Mouse (Mus musculus): ENCODE measurements around the gene Tomm40. TPM values are rescaled to one million over a fixed set of nuclear protein-coding genes. Genes with fewer than 3 reads are reported as not detected.

Gene Tomm40
- polyA plus RNA-seq, 1 experiment from 2014 or later, result 98.0 TPM

DNA sequence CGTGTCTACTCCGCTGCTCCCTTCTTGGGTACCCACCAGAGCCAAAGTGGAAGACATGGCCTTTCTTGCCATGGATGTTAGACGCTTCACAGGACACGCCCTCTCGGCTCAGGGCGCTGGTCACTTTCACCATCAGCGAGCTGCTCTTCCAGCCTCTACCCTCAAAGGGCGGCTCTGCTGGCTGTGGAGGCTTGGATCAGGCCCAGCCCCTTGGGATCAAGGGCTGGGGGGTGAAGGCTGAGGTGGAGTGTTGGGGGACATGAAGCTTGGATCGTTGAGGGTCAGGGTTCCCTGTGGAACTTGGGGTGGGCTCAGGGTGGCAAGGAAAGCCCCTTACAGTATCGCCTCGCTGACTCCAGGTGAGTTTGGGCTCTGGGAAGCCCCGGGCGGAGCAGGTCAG lies 43.4 kb upstream of the Tomm40 start:
- no peak overlapping the region for H3K4me2 ChIP-seq (replicated peaks; ENCODE audit: low read depth)
- no peaks in the 10 kb centered on the region for H3K27me3 ChIP-seq (ENCODE audit: control insufficient read depth, insufficient read depth, low read length)
- no peaks in the 10 kb centered on the region for H3K9me3 ChIP-seq (ENCODE audit: control insufficient read depth, low read length)
- no peaks in the 10 kb centered on the region for H3K4me1 ChIP-seq (replicated peaks; ENCODE audit: control insufficient read depth, insufficient read depth)
- no peak for DNase-seq (ENCODE audit: low spot score)
- peaks cover 8% of the 10 kb centered on the region; the same call in 1 of the 2 replicates for H3K36me3 ChIP-seq (ENCODE audit: control insufficient read depth, insufficient read depth, low read length)
- H3K9ac ChIP-seq (ENCODE audit: low read length), result no peak overlapping the region
- H3K4me3 ChIP-seq (ENCODE audit: low read depth, low read length), result no peak overlapping the region
- H3K27ac ChIP-seq (replicated peaks), result no peak overlapping the region
- 88% methylated on average over 13 of the region's 13 CpGs for WGBS
- ATAC-seq (ENCODE audit: low FRiP score, low TSS enrichment), result no peak
- no peak for TF ChIP-seq CTCF (IDR thresholded peaks at IDR 0.05; ENCODE audit: low read depth)
- TF ChIP-seq EP300 (optimal IDR thresholded peaks at IDR 0.05), result no peak

DNA sequence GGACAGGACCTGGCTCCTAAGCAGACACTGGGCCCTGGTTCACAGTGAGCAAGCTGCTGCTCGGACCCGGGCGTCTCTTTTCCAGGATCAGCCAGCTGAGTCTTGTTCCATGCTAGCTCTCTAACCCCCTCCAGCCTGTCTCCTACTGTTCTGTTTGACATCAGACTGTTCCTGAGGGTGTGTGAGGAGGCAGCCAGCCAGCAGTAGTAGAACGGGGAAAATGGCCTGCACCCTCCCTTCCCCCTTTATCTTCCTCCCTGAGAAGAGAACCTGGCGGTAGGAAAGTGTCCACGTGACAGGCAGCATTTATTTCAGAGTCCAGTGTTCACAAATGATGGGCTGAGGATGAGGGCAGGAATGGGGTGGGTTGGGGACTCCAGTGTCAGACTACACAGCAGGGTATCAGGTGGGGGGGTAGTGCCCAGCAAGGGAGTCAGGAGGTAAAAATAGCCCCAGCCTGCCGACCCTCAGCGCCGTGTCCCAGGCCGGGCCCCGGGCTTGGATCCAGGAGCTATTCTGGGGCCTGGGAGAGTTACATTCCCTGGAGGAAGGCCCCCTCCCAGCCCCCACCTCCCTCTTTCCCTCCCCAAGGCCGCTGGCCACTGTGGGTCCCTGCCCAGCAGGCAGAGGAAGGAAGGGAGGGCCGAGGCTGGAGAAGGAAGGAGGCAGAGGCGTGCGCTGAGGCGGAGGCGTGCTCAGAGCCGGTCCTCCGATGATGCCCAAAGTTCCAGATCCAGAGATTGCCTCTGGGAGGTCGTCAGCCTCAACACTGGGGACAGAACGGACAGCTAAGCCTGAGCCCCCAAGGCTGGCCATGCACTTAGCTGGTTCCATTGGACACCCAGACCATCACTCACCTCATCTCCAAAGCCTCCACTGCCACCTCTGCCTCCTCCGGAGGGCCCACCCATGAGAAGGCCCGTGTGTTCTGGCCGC lies 40.9 kb upstream of the Tomm40 start:
- TF ChIP-seq EP300 (optimal IDR thresholded peaks at IDR 0.05) (no peak), CTCF (IDR thresholded peaks at IDR 0.05; ENCODE audit: low read depth) (no peak)
- ATAC-seq (ENCODE audit: low FRiP score, low TSS enrichment) (peak; percentile 58; the same call in 1 of the 2 replicates), DNase-seq (ENCODE audit: low spot score) (peak; percentile 34)
- no peaks in the 10 kb centered on the region for H3K27me3 ChIP-seq (ENCODE audit: control insufficient read depth, insufficient read depth, low read length)
- 40% methylated on average over 22 of the region's 24 CpGs for WGBS
- H3K9ac ChIP-seq (ENCODE audit: low read length), result peak overlapping the region; percentile 27; the same call in 1 of the 2 replicates
- H3K4me2 ChIP-seq (replicated peaks; ENCODE audit: low read depth), result peak overlapping the region; percentile 31
- H3K9me3 ChIP-seq (ENCODE audit: control insufficient read depth, low read length), result no peaks in the 10 kb centered on the region
- H3K27ac ChIP-seq (replicated peaks), result peak overlapping the region; percentile 84
- H3K36me3 ChIP-seq (ENCODE audit: control insufficient read depth, insufficient read depth, low read length), result peaks cover 5% of the 10 kb centered on the region; the same call in 1 of the 2 replicates
- H3K4me3 ChIP-seq (ENCODE audit: low read depth, low read length), result no peak overlapping the region
- no peaks in the 10 kb centered on the region for H3K4me1 ChIP-seq (replicated peaks; ENCODE audit: control insufficient read depth, insufficient read depth)

DNA sequence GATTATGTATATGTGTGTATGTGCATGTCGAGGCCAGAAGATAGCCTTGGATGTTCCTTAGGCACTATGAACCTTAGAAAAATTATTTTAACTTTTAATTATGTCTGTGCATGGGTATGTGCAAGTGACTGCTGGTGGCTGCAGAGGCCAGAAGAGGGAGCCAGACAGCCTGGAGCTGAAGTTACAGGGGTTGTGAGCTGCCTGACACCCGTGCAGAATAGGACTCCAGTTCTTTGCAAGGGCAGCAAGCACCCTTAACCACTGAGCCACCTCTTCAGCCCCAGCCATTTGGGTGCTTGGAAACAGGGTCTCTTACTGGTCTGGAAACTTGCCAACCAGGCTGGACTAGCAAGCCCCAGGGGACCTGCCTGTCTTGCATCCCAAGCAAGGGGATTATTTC lies 39.8 kb upstream of the Tomm40 start:
- Histone ChIP-seq H3K27me3 (ENCODE audit: control insufficient read depth, insufficient read depth, low read length) (no peaks in the 10 kb centered on the region), H3K4me2 (replicated peaks; ENCODE audit: low read depth) (no peak overlapping the region), H3K9ac (ENCODE audit: low read length) (no peak overlapping the region), H3K27ac (replicated peaks) (peak overlapping the region; percentile 84), H3K4me3 (ENCODE audit: low read depth, low read length) (no peak overlapping the region), H3K36me3 (ENCODE audit: control insufficient read depth, insufficient read depth, low read length) (peaks cover 5% of the 10 kb centered on the region; the same call in 1 of the 2 replicates), H3K4me1 (replicated peaks; ENCODE audit: control insufficient read depth, insufficient read depth) (0 out of 2 replicates have a peak, but pooled peaks cover 2% of the 10 kb centered on the region), H3K9me3 (ENCODE audit: control insufficient read depth, low read length) (no peaks in the 10 kb centered on the region)
- TF ChIP-seq CTCF (IDR thresholded peaks at IDR 0.05; ENCODE audit: low read depth) (peak; percentile 50), EP300 (optimal IDR thresholded peaks at IDR 0.05) (no peak)
- ATAC-seq (ENCODE audit: low FRiP score, low TSS enrichment) (no peak), DNase-seq (ENCODE audit: low spot score) (no peak)
- WGBS, result 85% methylated on average over 2 of the region's 2 CpGs

DNA sequence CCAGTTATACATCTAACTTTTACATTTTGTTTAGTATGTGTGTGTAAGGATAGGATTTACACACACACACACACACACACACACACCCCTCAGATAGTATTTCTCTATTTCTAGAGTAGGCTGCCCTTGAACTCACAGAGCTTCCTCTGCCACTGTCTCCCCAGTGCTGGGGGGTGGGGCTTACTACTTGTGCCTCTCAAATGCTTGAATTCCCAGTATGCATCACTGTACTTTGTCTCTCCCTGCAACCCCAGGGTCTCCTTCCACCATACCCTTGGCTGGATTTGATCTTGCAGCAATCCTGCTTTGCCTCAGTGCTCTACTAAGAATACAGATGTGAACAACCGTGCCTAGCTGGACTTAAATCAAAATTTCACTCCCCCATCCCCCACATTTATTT lies 38.8 kb upstream of the Tomm40 start:
- H3K9me3 ChIP-seq (ENCODE audit: control insufficient read depth, low read length), result no peaks in the 10 kb centered on the region
- peak overlapping the region; percentile 56 for H3K27ac ChIP-seq (replicated peaks)
- no peak overlapping the region for H3K9ac ChIP-seq (ENCODE audit: low read length)
- H3K36me3 ChIP-seq (ENCODE audit: control insufficient read depth, insufficient read depth, low read length), result peaks cover 5% of the 10 kb centered on the region; the same call in 1 of the 2 replicates
- H3K27me3 ChIP-seq (ENCODE audit: control insufficient read depth, insufficient read depth, low read length), result no peaks in the 10 kb centered on the region
- DNase-seq (ENCODE audit: low spot score) (no peak), ATAC-seq (ENCODE audit: low FRiP score, low TSS enrichment) (no peak)
- TF ChIP-seq CTCF (IDR thresholded peaks at IDR 0.05; ENCODE audit: low read depth), result no peak
- TF ChIP-seq EP300 (optimal IDR thresholded peaks at IDR 0.05), result no peak
- no peak overlapping the region for H3K4me3 ChIP-seq (ENCODE audit: low read depth, low read length)
- 0 out of 2 replicates have a peak, but pooled peaks cover 2% of the 10 kb centered on the region for H3K4me1 ChIP-seq (replicated peaks; ENCODE audit: control insufficient read depth, insufficient read depth)
- H3K4me2 ChIP-seq (replicated peaks; ENCODE audit: low read depth), result no peak overlapping the region
- WGBS, result 54% methylated on average over 1 of the region's 1 CpGs

DNA sequence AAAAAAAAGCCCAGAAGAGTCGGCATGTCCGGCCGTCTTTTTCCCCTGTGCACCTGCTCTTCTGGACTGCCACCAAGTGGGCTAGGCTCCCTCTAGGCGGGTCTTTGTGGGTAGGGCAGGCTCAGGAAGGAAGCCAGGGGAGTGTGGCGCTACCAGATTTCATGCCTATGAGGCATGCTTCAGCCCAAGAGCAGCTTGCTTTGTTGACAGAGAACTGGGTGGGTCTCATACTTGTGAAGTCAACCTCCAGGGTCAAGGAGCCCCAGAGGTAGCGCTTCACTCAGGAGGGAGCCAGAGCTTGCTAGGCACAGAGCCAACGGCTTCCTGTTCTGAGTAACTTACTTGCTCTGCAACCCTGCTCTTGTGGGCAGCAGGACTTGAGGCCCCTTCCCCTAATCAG lies 38.3 kb upstream of the Tomm40 start:
- WGBS, result 36% methylated on average over 7 of the region's 7 CpGs
- no peak overlapping the region for H3K9ac ChIP-seq (ENCODE audit: low read length)
- ATAC-seq (ENCODE audit: low FRiP score, low TSS enrichment) (peak; percentile 16; the same call in 1 of the 2 replicates), DNase-seq (ENCODE audit: low spot score) (peak; percentile 76)
- H3K27me3 ChIP-seq (ENCODE audit: control insufficient read depth, insufficient read depth, low read length), result no peaks in the 10 kb centered on the region
- no peaks in the 10 kb centered on the region for H3K9me3 ChIP-seq (ENCODE audit: control insufficient read depth, low read length)
- 0 out of 2 replicates have a peak, but pooled peaks cover 2% of the 10 kb centered on the region for H3K4me1 ChIP-seq (replicated peaks; ENCODE audit: control insufficient read depth, insufficient read depth)
- TF ChIP-seq CTCF (IDR thresholded peaks at IDR 0.05; ENCODE audit: low read depth) (peak; percentile 31; the same call in 1 of the 2 replicates), EP300 (optimal IDR thresholded peaks at IDR 0.05) (no peak)
- H3K27ac ChIP-seq (replicated peaks), result no peak overlapping the region; the same call in 1 of the 2 replicates
- no peak overlapping the region for H3K4me3 ChIP-seq (ENCODE audit: low read depth, low read length)
- H3K36me3 ChIP-seq (ENCODE audit: control insufficient read depth, insufficient read depth, low read length), result peaks cover 1% of the 10 kb centered on the region; the same call in 1 of the 2 replicates
- no peak overlapping the region for H3K4me2 ChIP-seq (replicated peaks; ENCODE audit: low read depth)

DNA sequence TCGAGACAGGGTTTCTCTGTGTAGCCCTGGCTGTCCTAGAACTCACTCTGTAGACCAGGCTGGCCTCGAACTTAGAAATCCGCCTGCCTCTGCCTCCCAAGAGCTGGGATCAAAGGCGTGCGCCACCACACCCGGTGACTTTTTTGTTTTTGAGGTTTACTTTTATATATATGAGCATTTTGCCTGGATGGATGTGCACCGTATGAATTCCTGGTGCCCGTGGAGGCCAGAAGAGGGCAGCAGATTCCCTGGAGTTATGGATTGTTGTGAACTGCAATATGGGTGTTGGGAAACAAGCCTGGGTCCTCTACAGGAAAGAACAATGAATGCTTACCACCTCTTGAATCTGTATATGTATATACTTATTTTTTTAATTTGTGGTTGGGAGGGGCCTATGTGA lies 37.4 kb upstream of the Tomm40 start:
- H3K4me1 ChIP-seq (replicated peaks; ENCODE audit: control insufficient read depth, insufficient read depth), result 0 out of 2 replicates have a peak, but pooled peaks cover 2% of the 10 kb centered on the region
- no peaks in the 10 kb centered on the region for H3K36me3 ChIP-seq (ENCODE audit: control insufficient read depth, insufficient read depth, low read length)
- no peak overlapping the region for H3K9ac ChIP-seq (ENCODE audit: low read length)
- H3K4me3 ChIP-seq (ENCODE audit: low read depth, low read length), result no peak overlapping the region
- TF ChIP-seq CTCF (IDR thresholded peaks at IDR 0.05; ENCODE audit: low read depth) (peak; percentile 67), EP300 (optimal IDR thresholded peaks at IDR 0.05) (no peak)
- DNase-seq (ENCODE audit: low spot score), result no peak
- H3K27ac ChIP-seq (replicated peaks), result no peak overlapping the region
- H3K27me3 ChIP-seq (ENCODE audit: control insufficient read depth, insufficient read depth, low read length), result no peaks in the 10 kb centered on the region
- 76% methylated on average over 8 of the region's 8 CpGs for WGBS
- H3K9me3 ChIP-seq (ENCODE audit: control insufficient read depth, low read length), result no peaks in the 10 kb centered on the region
- H3K4me2 ChIP-seq (replicated peaks; ENCODE audit: low read depth), result no peak overlapping the region
- no peak for ATAC-seq (ENCODE audit: low FRiP score, low TSS enrichment)

Measured in stomach, postnatal 0 days (tissue).